Mouse (Mus musculus) embryonic stem cell, embryonic (primary cell): ENCODE measurements around the gene Slc35f3.

Experiments used
- CTCF ChIA-PET, 4 experiments: fragments of 300-600 bp in 2 of 4; fragments of 350-600 bp in 2 of 4; sonication (Branson Sonifier 250); formaldehyde crosslinking; loops; one replicate each; lab custom pipeline; 2022; ENCODE audit warnings: inconsistent platforms in 2 of 4; lab: Charles Lee
- POLR2A ChIA-PET, 4 experiments: fragments of 300-600 bp in 2 of 4; fragments of 350-600 bp in 2 of 4; sonication (Branson Sonifier 250); formaldehyde crosslinking; loops; one replicate each; lab custom pipeline; 2022; ENCODE audit warnings: antibody characterized with exemption in 4 of 4, inconsistent platforms in 1 of 4; lab: Charles Lee

Slc35f3 gene

DNA sequence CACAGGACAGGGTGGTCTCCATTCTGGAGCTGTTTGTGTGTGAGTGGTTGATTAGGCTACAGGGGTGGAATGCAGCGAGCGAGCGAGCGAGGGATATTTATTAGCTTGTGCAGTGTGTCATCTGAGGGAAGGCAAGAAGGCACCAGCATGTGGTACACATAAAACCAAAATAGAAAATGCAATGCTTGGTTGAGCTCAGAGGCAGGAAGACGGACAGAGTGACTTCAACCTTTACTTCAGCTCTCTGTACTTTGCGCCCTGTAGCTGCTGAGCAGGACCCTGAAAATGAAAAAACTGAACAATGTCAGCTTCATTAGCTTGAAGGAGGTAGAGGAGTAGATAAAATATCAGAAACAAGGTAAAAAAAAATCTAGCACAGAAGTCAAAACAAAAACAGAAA, 3.2 kb downstream of the Slc35f3 start:
- ChIA-PET CTCF (interaction anchor here in 3 of 4 experiments (0.6 to 1.3 kb wide), 3 partner anchors 10 to 1224 kb away, joined by 3 read pairs; no protein-coding TSS in a partner anchor), POLR2A (no interaction called here)

DNA sequence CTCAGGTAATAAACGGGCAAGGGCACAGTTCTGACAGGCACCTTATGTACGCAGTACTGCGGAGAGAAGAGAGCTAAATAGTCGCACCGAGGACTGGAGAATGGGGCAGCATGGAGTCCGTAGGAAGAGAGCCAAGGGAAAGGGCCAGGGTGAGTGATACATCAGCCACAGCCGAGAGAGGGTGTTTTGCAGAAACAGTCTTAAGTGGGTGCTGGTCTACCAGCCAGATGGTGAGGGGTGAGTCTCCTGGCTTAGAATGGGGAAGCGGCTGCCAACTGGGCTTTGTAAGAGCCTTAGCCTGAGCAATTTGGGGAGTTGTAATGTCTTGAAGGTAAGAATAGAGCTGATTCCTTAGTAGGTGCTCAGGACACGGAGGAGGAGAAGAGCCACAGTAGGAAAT, 8.8 kb downstream of the Slc35f3 start:
- ChIA-PET POLR2A (interaction anchor here in 1 of 4 experiments (0.8 to 1.8 kb wide), 2 partner anchors 14 to 16 kb away, joined by 3 read pairs; no protein-coding TSS in a partner anchor), CTCF (no interaction called here)

DNA sequence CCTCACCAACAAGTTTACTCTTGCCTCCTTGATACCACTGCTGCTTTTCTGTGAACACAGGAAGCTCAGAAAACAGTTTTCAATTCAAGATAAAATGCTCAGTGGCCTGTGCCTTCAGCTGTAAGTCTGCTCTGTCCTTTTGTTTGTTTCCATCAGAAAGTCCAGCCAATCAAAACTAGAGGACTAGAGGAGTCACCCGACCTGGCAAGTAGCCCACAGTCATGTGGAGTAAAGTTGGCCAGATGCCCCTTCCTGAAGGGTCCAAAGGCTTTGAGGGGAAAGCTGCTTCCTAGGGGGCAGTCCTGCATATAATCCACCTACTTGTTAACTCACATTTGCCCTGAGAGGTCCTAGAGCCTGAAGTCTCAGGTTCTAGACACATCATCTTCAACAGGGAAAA, 10.7 kb downstream of the Slc35f3 start:
- ChIA-PET POLR2A (no interaction called here), CTCF (no interaction called here)

DNA sequence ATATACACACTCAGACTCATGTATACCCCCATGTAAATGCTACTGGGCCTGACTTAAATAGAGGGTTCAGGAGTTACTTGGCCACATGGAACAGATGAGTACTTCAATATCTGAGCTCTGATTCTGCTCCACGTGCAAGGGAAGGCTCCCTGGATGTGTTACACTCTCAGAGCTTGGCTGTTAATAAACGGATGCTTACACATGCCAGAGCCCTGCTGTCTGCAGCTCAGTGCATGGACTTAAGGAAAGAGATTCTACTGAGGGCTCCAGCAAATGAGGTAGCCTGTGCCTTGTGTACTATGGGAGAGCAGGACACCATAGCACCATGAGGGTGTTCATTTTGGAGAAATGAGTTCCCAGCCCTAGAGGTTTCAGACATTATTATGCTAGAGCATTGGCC, 26.6 kb downstream of the Slc35f3 start:
- POLR2A ChIA-PET: no interaction called here
- CTCF ChIA-PET: no interaction called here

DNA sequence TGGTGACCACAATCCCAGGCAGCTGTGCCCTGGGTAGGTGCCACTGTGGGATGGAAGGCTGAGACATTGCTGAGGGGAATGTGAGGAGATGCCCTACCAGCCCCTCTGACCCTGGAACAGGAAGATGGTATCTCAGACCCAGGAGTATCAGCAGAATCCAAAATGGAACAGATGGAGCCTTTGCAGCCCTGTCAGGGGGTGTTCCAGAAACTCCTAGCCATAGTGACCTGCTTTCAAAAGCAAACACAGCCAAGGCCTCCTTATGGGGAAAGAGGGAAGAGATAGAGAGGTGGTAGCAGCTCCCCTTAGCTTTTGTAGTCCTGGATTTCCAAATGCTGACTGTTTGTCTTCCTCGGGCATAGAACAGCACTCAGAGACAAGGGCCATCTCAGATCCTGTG, 27.8 kb downstream of the Slc35f3 start:
- ChIA-PET POLR2A (no interaction called here), CTCF (no interaction called here)

DNA sequence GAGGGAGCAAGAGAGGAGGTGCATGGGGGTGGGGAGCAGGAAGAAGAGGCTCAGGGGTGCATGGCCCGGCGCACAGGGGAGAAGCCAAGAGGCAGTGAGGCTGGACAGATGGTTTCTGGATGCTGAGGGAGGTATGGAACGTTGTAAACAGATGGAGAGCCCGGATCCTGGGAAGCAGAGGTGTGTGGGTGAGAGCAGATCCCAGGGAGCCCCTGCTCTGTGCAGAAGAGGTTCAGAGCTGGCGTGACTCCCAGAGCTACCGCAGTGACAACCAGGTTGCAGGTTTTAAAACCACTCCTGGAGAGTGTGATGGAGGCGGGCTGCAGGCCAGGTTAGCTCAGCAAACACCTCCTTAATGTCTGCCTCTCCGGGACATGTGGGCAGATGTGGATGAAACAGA, 28.4 kb downstream of the Slc35f3 start:
- CTCF ChIA-PET: interaction anchor here in 1 of 4 experiments (0.6 kb wide), 1 partner anchor 51 kb away, joined by 3 read pairs; no protein-coding TSS in a partner anchor
- POLR2A ChIA-PET: no interaction called here

DNA sequence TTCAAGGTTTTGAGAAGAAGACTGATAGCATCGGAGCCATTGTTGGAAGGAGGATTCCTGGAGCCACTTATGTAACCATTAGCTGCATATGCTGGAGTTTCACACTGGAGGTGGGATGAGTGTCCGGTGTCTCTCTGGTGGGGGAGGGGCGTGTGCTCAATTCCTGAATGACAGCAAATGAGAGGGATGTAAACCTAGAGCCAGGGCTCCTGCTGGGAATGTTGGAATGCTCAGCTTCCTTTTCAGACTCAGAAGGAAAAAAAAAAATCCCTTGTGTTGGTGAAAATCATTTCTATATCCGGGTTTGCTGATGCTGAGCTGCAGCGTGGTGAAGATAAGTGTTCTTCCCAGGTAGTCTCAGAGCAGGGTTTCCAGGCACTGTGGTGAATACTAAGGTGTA, 29.4 kb downstream of the Slc35f3 start:
- ChIA-PET POLR2A (interaction anchor here in 1 of 4 experiments (1.0 kb wide), 1 partner anchor 9 kb away, joined by 3 read pairs; no protein-coding TSS in a partner anchor), CTCF (interaction anchor here in 1 of 4 experiments (0.7 kb wide), 1 partner anchor 17 kb away, joined by 3 read pairs; no protein-coding TSS in a partner anchor)

DNA sequence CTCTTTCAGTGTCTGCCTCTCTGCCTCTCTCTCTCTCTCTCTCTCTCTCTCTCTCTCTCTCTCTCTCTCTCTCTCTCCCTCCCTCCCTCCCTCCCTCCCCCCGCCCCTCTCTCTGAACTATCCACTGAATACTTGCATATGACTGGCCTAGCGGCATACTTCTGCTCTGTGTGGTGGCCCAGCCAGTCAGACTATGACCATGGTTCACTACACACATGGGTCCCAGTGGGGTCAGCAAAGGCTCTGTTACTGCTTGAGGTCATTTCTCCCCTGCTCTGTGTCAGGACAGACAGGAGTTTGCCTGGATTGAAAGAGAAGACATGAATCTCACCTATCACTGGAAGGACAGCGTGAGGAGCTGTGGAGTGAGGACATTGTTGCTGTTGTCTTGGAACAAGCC, 40.5 kb downstream of the Slc35f3 start:
- ChIA-PET POLR2A (interaction anchor here in 1 of 4 experiments (0.6 kb wide), 1 partner anchor 118 kb away, joined by 3 read pairs; no protein-coding TSS in a partner anchor), CTCF (no interaction called here)

DNA sequence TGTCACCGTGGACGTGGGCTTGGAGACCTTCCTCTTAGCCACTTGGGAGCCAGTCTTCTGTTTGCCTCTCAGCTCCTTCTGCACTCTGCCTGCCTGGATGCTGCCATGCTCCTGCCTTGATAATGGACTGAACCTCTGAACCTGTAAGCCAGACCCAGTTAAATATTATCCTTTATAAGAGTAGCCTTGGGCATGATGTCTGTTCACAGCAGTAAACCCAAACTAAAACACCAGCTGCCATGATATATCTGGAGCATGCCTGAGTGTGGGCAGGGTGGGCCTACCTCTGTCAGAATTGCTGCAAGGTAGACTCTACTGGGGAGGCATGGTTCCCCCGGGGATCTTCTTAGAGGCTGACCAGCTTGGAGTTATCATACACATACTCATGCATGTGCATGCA, 41.0 kb downstream of the Slc35f3 start:
- CTCF ChIA-PET: no interaction called here
- POLR2A ChIA-PET: no interaction called here

DNA sequence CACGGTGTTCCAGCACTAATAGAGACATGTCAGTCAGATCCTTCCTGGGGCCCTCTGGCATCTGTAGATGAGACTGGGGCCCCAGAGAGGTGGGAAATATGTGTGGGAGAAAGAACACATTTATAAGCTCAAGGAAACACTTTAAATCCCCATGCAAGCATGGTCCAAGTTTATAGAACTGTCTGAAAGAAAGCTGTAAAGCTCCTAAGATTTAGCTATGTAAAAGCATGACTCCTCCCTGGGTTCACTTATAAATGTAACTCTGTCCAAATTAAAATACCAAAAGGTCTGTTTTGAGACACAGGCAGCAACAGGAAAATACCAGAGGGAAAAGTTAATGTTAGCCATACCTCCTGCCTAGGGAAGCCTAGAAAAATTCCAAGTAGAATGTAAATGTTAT, 42.8 kb downstream of the Slc35f3 start:
- POLR2A ChIA-PET: interaction anchor here in 2 of 4 experiments (0.6 to 1.3 kb wide), 3 partner anchors 16 to 19 kb away, joined by 3 read pairs; no protein-coding TSS in a partner anchor
- CTCF ChIA-PET: interaction anchor here in 1 of 4 experiments (0.7 kb wide), 1 partner anchor 811 kb away, joined by 3 read pairs; no protein-coding TSS in a partner anchor

DNA sequence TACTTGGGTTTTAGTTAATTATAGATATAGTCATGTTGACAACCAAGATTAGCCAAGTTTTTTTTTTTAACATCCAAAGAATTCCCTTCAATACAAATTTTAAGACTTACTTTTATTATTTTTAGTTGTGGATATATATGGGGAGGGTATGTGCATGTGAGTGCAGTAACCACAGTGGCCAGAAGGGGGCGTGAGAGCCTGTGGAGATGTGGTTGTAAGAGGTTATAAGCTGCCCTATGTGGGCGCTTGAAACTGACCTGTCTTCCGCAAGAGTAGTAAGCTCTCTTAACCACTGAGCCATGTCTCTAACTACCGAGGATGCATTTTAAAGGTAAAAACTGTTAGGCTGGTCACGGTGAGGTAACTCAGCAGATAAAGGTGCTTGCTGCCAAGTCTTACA, 45.1 kb downstream of the Slc35f3 start:
- POLR2A ChIA-PET: interaction anchor here in 2 of 4 experiments (0.6 to 5.1 kb wide), 4 partner anchors 16 to 1456 kb away, joined by 3 to 24 read pairs (median 3); no protein-coding TSS in a partner anchor
- CTCF ChIA-PET: interaction anchor here (0.6 to 1.6 kb wide), 8 partner anchors 15 to 913 kb away, joined by 3 to 8 read pairs (median 4); no protein-coding TSS in a partner anchor

DNA sequence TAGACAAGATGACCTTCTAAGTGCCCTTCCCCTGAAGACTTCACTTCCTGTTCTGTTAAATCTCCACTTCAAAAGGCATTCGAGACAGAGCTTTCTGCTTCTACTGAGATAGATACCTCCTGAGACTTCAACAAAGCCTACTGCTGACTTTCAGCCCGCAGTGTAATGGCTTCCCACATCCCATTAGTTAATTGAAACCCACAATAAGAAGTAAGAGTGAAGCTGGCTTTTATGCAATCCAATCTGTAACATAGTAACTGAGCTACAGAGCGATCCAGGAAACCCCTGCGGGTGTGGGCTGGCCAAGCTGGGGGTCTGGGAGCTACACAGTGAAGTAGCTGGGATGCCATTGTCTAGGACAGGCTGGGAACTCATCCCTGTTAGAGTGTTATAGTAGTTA, 46.7 kb downstream of the Slc35f3 start:
- ChIA-PET CTCF (interaction anchor here in 3 of 4 experiments (0.6 to 1.8 kb wide), 3 partner anchors 13 to 53 kb away, joined by 3 to 6 read pairs (median 3); no protein-coding TSS in a partner anchor), POLR2A (interaction anchor here (0.8 to 5.1 kb wide), 10 partner anchors 13 to 249 kb away, joined by 3 to 24 read pairs (median 3); partner anchors contain the start of gene Irf2bp2 (in 1 of the 4))

DNA sequence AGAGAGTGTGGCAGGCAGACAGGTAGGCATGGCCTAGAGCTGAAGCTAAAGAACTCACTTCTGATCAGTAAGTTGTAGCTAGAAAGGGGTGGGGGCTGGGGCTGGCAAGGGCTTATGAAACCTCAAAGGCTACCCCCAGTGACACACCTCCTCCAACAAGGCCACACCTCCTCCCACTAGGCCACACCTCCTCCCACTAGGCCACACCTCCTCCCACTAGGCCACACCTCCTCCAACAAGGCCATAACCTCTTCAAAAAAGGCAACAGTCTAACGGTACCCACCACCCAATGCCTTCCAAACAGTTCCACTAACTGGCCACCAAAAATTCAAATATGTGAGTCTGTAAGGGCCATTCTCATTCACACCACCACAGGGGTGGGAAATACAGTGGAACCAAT, 54.9 kb downstream of the Slc35f3 start:
- CTCF ChIA-PET: no interaction called here

DNA sequence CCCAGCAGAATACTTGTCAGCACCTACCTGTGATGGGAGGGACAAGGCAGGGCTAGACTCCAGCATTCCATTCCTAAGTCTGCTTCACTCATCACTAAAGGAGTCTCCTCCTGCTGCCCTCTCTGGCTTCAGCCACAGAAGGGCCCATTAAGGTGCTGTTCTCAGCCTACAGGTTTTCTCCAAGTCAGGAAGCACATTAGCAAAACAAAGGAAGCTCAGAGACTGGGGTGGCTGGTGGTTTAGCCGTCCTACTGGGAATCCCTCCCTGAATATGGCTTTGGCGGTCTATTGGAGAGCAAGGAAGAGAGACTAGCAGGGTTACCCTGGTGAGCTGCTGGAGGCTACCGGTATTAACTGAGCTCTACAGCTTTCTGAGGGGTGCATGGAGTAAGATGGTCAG, 59.6 kb downstream of the Slc35f3 start:
- POLR2A ChIA-PET: interaction anchor here in 2 of 4 experiments (0.7 to 4.5 kb wide), 7 partner anchors 12 to 77 kb away, joined by 3 to 24 read pairs (median 3); partner anchors contain the start of genes Coa6 (in 1 of the 2) and Slc35f3 (in 1 of the 2)
- CTCF ChIA-PET: interaction anchor here in 3 of 4 experiments (0.5 to 1.4 kb wide), 7 partner anchors 13 to 516 kb away, joined by 3 to 4 read pairs (median 4); partner anchors contain the start of gene Slc35f3 (in 1 of the 3)

More for the DNA sequence above, 54.9 kb downstream of the Slc35f3 start:
- POLR2A ChIA-PET: interaction anchor here in 2 of 4 experiments (0.6 kb wide), 2 partner anchors 91 to 354 kb away, joined by 3 to 4 read pairs; no protein-coding TSS in a partner anchor

DNA sequence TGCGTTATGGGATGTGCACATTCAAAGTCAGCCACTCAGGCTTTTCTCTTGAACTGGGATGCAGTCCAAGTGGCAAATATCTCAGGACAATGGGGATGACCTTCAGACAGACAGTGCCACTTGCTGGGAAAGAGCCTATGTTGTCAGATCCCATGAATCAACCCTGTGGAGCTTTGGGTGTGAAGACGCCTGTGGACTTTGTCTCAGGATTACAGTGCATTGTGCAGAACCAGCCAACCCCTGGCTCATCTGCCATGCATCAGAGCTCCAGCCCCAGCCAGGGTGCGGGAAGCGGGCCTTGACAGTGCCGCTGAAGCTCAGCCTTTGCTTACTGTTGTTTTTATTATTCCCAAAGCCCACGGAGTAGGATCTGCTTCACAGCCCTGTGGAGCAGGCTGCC, 60.9 kb downstream of the Slc35f3 start:
- ChIA-PET CTCF (interaction anchor here (0.5 to 1.2 kb wide), 4 partner anchors 16 to 488 kb away, joined by 3 to 5 read pairs (median 4); no protein-coding TSS in a partner anchor), POLR2A (interaction anchor here in 3 of 4 experiments (0.6 to 4.5 kb wide), 4 partner anchors 14 to 147 kb away, joined by 3 to 24 read pairs (median 4); no protein-coding TSS in a partner anchor)

DNA sequence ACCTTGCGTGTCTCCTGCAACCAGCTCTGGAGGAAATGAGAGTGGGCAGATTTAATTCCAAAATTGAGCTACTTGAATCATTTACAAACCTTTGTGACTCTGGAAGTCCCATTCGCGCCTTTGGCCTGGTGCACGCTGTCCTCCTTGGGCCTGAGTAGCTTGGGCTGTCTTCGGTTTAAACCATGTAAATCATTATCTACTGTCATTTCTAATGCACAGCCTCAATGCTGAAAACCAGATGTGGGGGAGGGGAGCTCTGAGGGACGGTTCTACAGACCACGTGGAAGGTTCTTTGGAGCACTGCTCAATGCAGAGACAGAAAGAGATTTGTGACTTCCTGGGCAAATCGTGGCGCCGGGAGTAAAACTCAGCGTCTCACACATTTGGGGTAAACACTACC, 61.7 kb downstream of the Slc35f3 start:
- ChIA-PET POLR2A (interaction anchor here (0.6 to 4.5 kb wide), 10 partner anchors 15 to 411 kb away, joined by 3 to 24 read pairs (median 3); no protein-coding TSS in a partner anchor), CTCF (interaction anchor here in 2 of 4 experiments (1.1 to 1.2 kb wide), 2 partner anchors 16 to 23 kb away, joined by 3 to 4 read pairs; no protein-coding TSS in a partner anchor)

DNA sequence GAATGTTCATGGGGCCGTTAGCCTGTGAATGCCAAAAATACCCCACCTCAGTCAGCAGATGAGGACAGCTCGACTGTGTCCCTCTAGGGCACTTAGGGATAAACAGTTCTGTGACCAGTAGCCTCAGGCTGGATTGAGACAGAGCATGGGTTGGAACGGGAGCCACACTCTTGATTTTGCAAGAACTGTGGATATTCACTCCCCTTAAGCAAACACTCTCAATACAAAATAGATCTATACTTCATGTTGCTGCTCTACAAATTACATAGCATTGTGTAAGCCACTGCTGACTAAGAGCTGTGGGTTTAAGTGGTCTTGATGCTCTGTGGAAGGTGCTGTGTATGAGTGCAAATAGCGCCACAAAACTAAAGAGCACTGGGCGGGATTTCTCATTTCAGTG, 62.3 kb downstream of the Slc35f3 start:
- ChIA-PET CTCF (interaction anchor here in 3 of 4 experiments (0.6 to 1.2 kb wide), 3 partner anchors 17 to 223 kb away, joined by 3 to 4 read pairs (median 3); no protein-coding TSS in a partner anchor), POLR2A (interaction anchor here (0.6 to 4.5 kb wide), 8 partner anchors 15 to 43 kb away, joined by 3 to 24 read pairs (median 4); no protein-coding TSS in a partner anchor)

DNA sequence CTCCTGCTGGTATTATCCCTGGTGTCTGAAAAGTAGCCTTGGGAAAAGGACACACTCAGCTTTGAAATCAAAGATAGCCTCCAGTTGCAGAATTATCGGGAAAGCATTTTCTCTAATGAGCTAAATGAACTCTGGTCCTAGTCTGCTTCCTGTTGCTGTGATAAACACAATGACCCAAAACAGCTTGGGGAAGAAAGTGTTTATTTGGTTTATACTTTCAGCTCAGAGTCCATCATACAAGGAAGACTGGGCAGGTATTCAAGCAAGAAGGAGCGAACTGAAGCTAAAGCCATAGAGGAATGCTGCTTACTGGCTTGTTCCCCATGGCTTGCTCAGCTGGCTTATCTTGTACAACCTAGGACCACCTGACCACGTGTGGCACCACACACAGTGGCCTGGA, 67.9 kb downstream of the Slc35f3 start:
- CTCF ChIA-PET: interaction anchor here in 1 of 4 experiments (0.7 kb wide), 1 partner anchor 117 kb away, joined by 3 read pairs; no protein-coding TSS in a partner anchor
- POLR2A ChIA-PET: interaction anchor here in 1 of 4 experiments (0.6 to 1.0 kb wide), 2 partner anchors 17 to 835 kb away, joined by 3 to 4 read pairs; no protein-coding TSS in a partner anchor

DNA sequence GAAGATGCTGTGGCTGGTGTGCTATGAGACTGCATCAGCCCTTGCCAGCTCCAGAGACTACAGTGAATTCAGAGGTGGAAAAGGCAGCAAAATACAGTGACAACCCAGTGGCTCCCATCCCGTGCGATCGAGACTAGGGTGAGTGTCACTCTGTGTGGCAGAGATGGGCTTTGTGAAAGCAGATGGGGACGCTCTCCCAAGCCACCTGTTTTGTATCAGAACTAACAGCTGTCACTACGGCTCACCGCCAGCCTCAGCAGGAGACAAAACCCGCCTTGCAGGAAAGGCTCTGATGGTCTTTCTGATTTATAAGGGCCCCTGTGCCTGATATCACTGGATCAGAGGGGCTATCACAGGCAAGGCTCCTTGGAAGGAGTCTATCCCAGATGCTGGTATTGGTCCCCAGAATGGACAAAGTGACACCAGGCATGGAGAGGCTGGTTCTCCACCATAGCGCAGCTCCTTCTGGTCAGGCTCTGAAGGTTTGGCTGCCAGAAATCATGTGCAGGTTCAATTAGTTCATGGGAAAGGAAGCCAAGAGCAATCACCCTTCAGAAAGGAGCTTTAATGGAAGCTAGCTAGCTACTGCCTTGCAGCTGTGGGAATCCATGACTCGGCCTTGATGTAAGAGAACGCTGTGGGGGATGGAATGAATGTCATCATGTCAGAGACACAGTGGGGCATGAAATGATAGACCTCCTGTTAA, 70.1 kb downstream of the Slc35f3 start:
- CTCF ChIA-PET: no interaction called here
- POLR2A ChIA-PET: interaction anchor here in 1 of 4 experiments (0.6 kb wide), 1 partner anchor 99 kb away, joined by 5 read pairs; no protein-coding TSS in a partner anchor
